In the genomic region with DNA sequence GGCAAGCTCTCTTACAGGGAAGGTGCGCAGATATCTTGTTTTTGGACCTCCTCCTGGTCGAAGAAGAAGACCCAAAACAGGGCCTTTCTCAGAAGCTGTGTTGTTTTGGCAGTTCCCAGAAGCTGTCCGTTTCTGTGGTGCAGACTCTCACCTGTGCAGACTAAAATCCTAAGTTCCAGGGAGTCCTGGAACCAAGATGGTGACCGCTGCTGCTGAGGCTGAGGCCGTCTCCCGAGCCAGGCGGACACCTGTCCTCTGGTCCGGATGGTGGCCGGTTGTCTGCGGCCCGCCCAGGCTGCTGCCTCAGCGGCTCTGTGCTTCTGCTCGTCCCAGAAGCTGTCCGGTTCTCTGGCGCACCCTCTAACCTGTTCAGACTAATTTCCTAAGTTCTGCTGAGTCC, we compare ENCODE assay signal across 8 mouse cellular contexts.
DNase-seq lines count a peak whose midpoint lies in the region.

No protein-coding gene starts in this region.

- peak; percentile 63 for DNase-seq in T-cell, adult 2 months (ENCODE audit: low spot score)
- DNase-seq in cerebellum, adult 9-10 months = peak; percentile 68
- peak; percentile 63 for DNase-seq in gastrocnemius, postnatal 10 days
- peak; percentile 80 for DNase-seq in kidney, adult 11 months
- DNase-seq in layer of hippocampus, adult 9-11 months = peak; percentile 79
- peak; percentile 61 to 81 for DNase-seq in lung, adult 18-20 months
- DNase-seq in right cerebral cortex, postnatal 10 days (ENCODE audit: low spot score in 2 of 2) = peak; percentile 80 to 88
- DNase-seq in thymus, postnatal 14 days = peak; percentile 64

Comparison
In these comparisons a context has a peak if more than half of its experiments do, and no peak if none do; other contexts are left out.
1. Peak in every context shown above with its lines: DNase-seq.